Mouse (Mus musculus): ENCODE measurements around the gene Ccdc69. TPM values are rescaled to one million over a fixed set of nuclear protein-coding genes. Genes with fewer than 3 reads are reported as not detected.
"Not testable (repeated sequence)": the region's sequence is repeated elsewhere in the genome, so short reads cannot be mapped to it uniquely, and the experiment has no call there.

The Ccdc69 gene
- polyA plus RNA-seq, 1 experiment from 2014 or later, result 1.7 TPM

DNA sequence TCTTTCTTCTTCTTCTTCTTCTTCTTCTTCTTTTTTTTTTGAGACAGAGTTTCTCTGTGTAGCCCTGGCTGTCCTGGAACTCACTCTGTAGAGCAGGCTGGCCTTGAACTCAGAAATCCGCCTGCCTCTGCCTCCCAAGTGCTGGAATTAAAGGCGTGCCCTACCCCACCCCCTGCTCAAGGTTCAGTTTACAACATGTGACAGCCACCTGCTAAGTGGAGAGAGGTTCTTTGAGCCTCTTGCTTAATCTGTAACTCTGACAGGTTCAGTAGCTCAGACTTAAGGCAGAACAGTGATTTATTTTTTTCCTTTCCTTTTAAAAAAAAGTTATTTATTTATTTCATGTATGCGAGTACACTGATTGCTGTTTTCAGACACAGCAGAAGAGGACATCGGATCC, 18.4 kb upstream of the Ccdc69 start:
- H3K27me3 ChIP-seq; H3K4me2 ChIP-seq; H3K36me3 ChIP-seq; H3K9ac ChIP-seq; ATAC-seq (ENCODE audit: insufficient number of reproducible peaks, low FRiP score, low TSS enrichment, low read depth); H3K9me3 ChIP-seq; H3K4me3 ChIP-seq; H3K4me1 ChIP-seq: not testable (repeated sequence)
- 76% methylated on average over 4 of the region's 4 CpGs for WGBS
- H3K27ac ChIP-seq, result peak overlapping the region; percentile 85; the same call in 1 of the 2 replicates

DNA sequence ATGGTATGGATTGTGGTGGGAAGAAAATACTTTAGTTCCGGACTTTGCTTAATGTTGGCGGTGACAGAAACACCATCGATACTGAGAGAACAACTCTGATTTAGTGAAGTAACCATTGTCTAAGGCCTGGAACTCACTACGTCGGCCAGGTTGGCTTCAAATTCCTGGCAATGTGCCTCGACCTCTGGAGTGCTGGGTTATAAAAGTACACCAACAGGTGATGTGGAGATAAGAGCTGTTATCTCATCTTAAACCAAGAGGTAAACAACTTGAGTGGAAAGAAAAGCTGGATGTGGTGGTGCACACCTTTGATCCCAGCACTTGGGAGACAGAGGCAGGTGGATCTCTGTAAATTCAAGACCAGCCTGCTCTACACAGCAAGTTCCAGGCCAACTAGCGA, 15.2 kb upstream of the Ccdc69 start:
- H3K9me3 ChIP-seq, result no peaks in the 10 kb centered on the region
- no peak overlapping the region for H3K4me3 ChIP-seq
- H3K36me3 ChIP-seq, result no peaks in the 10 kb centered on the region
- no peaks in the 10 kb centered on the region for H3K27me3 ChIP-seq
- no peak overlapping the region for H3K4me2 ChIP-seq
- no peak for ATAC-seq (ENCODE audit: insufficient number of reproducible peaks, low FRiP score, low TSS enrichment, low read depth)
- H3K9ac ChIP-seq, result no peak overlapping the region
- H3K4me1 ChIP-seq, result peaks cover 2% of the 10 kb centered on the region
- H3K27ac ChIP-seq, result no peak overlapping the region
- WGBS, result 75% methylated on average over 7 of the region's 7 CpGs

DNA sequence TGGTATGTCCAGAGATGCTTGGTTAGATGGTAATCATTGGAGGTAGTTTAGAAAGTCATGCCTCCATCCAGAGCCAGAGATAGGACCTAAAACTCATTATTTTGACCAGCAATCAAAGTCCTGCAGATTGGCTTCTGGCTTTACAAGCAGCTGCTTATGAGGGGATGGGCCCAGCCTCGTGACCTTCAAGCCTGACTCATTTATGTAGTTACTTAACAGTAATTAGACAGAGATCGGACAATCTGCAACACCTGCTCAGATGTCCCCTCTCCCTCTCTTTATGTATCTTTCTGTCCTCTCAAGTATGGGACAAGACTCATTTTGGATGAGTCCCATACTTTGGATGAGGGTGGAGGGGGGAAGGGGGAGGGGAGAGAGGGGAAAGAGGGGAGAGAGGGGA, 12.0 kb upstream of the Ccdc69 start:
- ATAC-seq (ENCODE audit: insufficient number of reproducible peaks, low FRiP score, low TSS enrichment, low read depth), result no peak
- Histone ChIP-seq H3K4me1 (0 out of 2 replicates have a peak, but pooled peaks cover 3% of the 10 kb centered on the region), H3K4me3 (no peak overlapping the region), H3K27ac (no peak overlapping the region), H3K4me2 (no peak overlapping the region), H3K27me3 (no peaks in the 10 kb centered on the region), H3K9me3 (no peaks in the 10 kb centered on the region), H3K36me3 (no peaks in the 10 kb centered on the region), H3K9ac (no peak overlapping the region)
- WGBS, result 54% methylated on average over 2 of the region's 2 CpGs

DNA sequence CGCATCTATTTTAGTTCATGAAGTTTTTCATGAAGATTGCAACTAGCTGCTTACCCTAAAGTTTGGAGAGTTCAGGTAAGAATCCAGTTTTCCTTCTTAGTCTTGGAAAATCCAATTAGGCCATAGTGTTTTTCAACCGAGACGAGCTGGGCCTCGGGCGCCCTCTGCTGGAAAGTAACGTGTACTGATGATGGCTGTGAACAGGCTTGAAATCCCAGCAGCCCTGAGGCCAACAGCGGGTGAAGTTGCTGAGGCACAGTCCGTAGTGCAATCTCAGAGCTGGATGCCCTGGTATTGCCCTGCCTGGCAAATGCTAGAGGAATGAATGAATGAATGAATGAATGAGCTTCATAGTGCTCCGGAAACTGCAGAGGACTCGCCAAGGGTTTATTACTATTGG, 9.1 kb upstream of the Ccdc69 start:
- Histone ChIP-seq H3K4me2 (no peak overlapping the region), H3K27ac (no peak overlapping the region), H3K36me3 (no peaks in the 10 kb centered on the region), H3K4me3 (no peak overlapping the region), H3K9me3 (no peaks in the 10 kb centered on the region), H3K27me3 (no peaks in the 10 kb centered on the region), H3K4me1 (0 out of 2 replicates have a peak, but pooled peaks cover 3% of the 10 kb centered on the region), H3K9ac (no peak overlapping the region)
- no peak for ATAC-seq (ENCODE audit: insufficient number of reproducible peaks, low FRiP score, low TSS enrichment, low read depth)
- WGBS, result 8% methylated on average over 10 of the region's 10 CpGs

DNA sequence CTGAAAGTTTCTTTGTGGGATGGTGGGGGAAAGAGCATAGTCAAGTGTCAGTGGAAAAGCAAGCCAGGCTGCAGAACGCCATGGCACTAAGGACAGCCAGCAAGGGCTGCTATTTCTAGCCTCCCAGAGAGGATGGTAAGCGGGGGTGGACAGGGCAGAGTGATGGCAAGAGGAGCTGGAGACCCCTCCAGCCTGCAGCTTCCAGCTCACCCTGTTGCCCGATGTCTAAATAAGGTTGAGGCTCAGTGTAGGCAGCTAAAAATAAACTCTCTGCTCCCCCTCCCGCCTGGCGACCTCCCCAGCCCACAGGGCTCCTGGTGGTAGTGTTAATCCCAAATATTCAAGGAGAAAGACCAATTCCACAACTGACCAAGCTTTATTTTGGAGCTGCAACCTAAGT, 7.5 kb upstream of the Ccdc69 start:
- no peak for ATAC-seq (ENCODE audit: insufficient number of reproducible peaks, low FRiP score, low TSS enrichment, low read depth)
- Histone ChIP-seq H3K4me3 (no peak overlapping the region), H3K36me3 (no peaks in the 10 kb centered on the region), H3K9me3 (no peaks in the 10 kb centered on the region), H3K4me2 (no peak overlapping the region), H3K9ac (no peak overlapping the region), H3K27ac (no peak overlapping the region), H3K4me1 (0 out of 2 replicates have a peak, but pooled peaks cover 3% of the 10 kb centered on the region), H3K27me3 (no peaks in the 10 kb centered on the region)
- 62% methylated on average over 5 of the region's 5 CpGs for WGBS

DNA sequence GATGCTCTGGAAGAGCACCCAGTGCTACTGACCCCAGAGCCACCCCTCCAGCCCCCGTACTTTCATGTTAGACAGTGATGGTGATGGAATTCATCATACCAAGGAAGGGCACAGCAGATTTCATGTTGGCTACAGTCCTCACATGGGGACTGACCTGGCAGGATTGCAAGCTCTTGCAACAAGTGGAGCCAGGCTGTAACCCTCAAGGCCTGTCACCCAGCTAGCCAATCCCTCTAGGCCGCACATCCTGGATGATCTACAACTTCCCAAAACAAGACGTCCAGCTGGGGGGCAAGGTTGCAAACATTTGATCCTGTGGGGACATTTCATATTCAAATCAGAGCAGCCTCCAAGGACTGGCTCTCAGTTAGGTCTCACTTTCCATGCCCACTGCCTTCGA, 6.7 kb upstream of the Ccdc69 start:
- 0 out of 2 replicates have a peak, but pooled peaks cover 3% of the 10 kb centered on the region for H3K4me1 ChIP-seq
- ATAC-seq (ENCODE audit: insufficient number of reproducible peaks, low FRiP score, low TSS enrichment, low read depth), result no peak
- 72% methylated on average over 4 of the region's 4 CpGs for WGBS
- H3K36me3 ChIP-seq, result no peaks in the 10 kb centered on the region
- H3K9ac ChIP-seq, result no peak overlapping the region
- H3K4me2 ChIP-seq, result no peak overlapping the region
- no peak overlapping the region for H3K27ac ChIP-seq
- no peaks in the 10 kb centered on the region for H3K9me3 ChIP-seq
- H3K4me3 ChIP-seq, result no peak overlapping the region
- no peaks in the 10 kb centered on the region for H3K27me3 ChIP-seq

DNA sequence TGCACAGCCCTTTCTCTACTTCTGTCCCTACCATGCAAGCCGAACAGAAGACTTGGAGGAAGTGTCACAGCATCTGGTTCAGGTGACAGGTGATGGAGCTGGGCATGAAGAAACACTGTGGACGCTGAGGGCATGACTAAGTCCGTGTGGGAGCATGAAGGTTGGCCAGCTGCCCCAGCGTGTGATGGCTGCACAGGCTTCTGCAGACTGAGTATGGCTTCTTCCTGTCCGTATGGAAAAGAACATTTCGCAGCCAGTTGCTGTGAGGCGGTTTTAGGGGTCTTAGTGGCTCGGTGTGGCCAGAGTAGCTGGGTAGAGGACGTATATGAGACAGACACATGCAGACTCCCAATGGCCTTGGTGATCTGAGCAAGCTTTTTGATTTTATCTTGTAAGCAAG, 3.3 kb upstream of the Ccdc69 start:
- H3K4me1 ChIP-seq, result peaks cover 15% of the 10 kb centered on the region
- no peak overlapping the region for H3K4me3 ChIP-seq
- H3K27ac ChIP-seq, result no peak overlapping the region
- no peaks in the 10 kb centered on the region for H3K36me3 ChIP-seq
- no peak overlapping the region for H3K4me2 ChIP-seq
- 90% methylated on average over 9 of the region's 9 CpGs for WGBS
- no peaks in the 10 kb centered on the region for H3K9me3 ChIP-seq
- H3K27me3 ChIP-seq, result 0 out of 2 replicates have a peak, but pooled peaks cover 6% of the 10 kb centered on the region
- ATAC-seq (ENCODE audit: insufficient number of reproducible peaks, low FRiP score, low TSS enrichment, low read depth), result no peak
- H3K9ac ChIP-seq, result no peak overlapping the region

DNA sequence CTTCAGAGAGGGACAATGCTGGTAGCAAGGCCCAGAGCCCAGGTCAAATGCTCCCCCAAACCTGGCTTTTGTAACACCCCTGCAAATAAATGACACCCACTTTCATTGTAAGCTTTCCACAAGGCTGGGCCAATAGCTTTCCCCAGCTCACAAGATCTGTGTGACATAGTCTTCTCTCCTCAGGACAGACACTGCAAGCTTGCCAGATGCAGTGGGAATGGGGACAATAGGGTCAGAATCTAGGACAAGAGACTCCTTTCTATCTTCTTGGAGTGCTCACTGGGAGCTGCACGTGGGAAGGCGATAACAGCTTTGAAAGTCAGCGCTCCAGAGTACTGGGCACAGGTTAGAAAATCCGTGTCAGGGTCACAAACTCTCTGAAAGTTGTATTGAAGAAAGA, 1.2 kb upstream of the Ccdc69 start:
- H3K4me1 ChIP-seq, result peaks cover 22% of the 10 kb centered on the region
- no peak for ATAC-seq (ENCODE audit: insufficient number of reproducible peaks, low FRiP score, low TSS enrichment, low read depth)
- H3K27ac ChIP-seq, result no peak overlapping the region
- no peak overlapping the region for H3K4me3 ChIP-seq
- H3K9me3 ChIP-seq, result no peaks in the 10 kb centered on the region
- no peak overlapping the region for H3K4me2 ChIP-seq
- H3K27me3 ChIP-seq, result 0 out of 2 replicates have a peak, but pooled peaks cover 6% of the 10 kb centered on the region
- WGBS, result 90% methylated on average over 4 of the region's 4 CpGs
- H3K36me3 ChIP-seq, result no peaks in the 10 kb centered on the region
- H3K9ac ChIP-seq, result no peak overlapping the region

DNA sequence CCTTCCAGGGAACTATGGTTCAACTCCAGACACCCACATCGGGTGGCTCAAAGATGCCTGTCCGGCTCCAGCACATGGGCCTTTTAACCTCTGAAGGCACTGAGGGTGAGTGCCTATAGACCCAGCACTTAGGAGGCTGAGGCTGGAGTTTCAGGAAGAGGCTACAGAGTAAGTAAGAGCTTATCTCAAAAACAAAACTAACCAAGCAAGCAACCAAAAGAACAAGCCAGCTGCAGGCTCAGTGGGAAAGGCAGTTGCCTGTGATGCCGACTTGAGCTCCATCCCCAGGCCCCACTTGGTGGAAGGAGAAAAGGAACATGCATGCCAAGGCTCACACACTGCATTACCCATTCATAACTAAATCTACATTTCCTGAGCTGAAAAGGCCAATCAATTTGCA, 571 bp upstream of the Ccdc69 start:
- Histone ChIP-seq H3K27me3 (0 out of 2 replicates have a peak, but pooled peaks cover 6% of the 10 kb centered on the region), H3K9ac (no peak overlapping the region), H3K4me1 (peaks cover 22% of the 10 kb centered on the region), H3K9me3 (no peaks in the 10 kb centered on the region), H3K4me2 (peak overlapping the region; percentile 93; the same call in 1 of the 2 replicates), H3K36me3 (no peaks in the 10 kb centered on the region), H3K4me3 (no peak overlapping the region), H3K27ac (no peak overlapping the region)
- 51% methylated on average over 3 of the region's 3 CpGs for WGBS
- no peak for ATAC-seq (ENCODE audit: insufficient number of reproducible peaks, low FRiP score, low TSS enrichment, low read depth)

DNA sequence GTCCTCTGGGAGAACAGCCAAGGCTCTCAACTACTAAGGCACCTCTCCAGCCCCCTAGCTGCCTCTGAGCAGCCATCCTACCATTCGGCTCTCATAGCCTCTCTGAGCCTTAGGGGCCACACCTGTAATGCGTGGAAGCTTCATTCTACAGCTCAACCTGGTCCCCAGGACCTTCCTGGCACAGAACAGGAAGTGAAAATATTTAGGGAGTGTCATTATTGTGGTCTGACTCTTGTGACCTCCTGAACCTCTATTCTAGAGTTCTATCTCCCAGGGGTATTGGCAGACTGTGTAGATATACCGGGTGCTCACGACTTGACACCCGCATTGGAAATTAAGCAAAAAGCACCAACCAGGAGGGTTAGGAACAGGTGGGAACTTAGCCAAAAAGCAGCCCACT, 1.7 kb downstream of the Ccdc69 start:
- no peak overlapping the region for H3K4me2 ChIP-seq
- 0 out of 2 replicates have a peak, but pooled peaks cover 6% of the 10 kb centered on the region for H3K27me3 ChIP-seq
- no peak overlapping the region for H3K4me3 ChIP-seq
- H3K4me1 ChIP-seq, result peaks cover 22% of the 10 kb centered on the region
- ATAC-seq (ENCODE audit: insufficient number of reproducible peaks, low FRiP score, low TSS enrichment, low read depth), result no peak
- H3K9me3 ChIP-seq, result no peaks in the 10 kb centered on the region
- H3K9ac ChIP-seq, result no peak overlapping the region
- H3K36me3 ChIP-seq, result no peaks in the 10 kb centered on the region
- no peak overlapping the region for H3K27ac ChIP-seq
- WGBS, result 88% methylated on average over 5 of the region's 5 CpGs

DNA sequence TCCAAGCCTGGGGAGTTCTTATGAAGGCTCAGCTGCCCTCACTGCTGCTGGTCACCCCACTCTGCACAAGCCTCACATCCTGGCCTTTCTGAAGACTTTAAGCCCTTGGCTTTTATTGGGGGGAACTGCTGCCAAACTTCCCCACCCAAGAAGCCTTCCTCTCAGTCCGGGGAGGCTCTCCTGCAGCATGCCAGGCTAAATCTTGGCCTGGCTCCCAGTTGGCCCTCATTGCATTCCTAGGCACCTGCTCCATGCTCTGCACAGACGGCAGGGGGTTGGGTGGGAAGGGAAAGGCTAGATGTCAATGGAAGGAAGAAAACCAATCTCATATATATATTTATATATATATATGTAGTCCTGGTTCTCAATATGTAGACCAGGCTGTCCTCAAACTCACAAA, 2.3 kb downstream of the Ccdc69 start:
- no peaks in the 10 kb centered on the region for H3K9me3 ChIP-seq
- no peak overlapping the region for H3K4me3 ChIP-seq
- WGBS, result 32% methylated on average over 2 of the region's 2 CpGs
- H3K4me2 ChIP-seq, result no peak overlapping the region
- H3K9ac ChIP-seq, result no peak overlapping the region
- no peak overlapping the region for H3K27ac ChIP-seq
- no peaks in the 10 kb centered on the region for H3K36me3 ChIP-seq
- peaks cover 22% of the 10 kb centered on the region for H3K4me1 ChIP-seq
- ATAC-seq (ENCODE audit: insufficient number of reproducible peaks, low FRiP score, low TSS enrichment, low read depth), result no peak
- 0 out of 2 replicates have a peak, but pooled peaks cover 6% of the 10 kb centered on the region for H3K27me3 ChIP-seq

DNA sequence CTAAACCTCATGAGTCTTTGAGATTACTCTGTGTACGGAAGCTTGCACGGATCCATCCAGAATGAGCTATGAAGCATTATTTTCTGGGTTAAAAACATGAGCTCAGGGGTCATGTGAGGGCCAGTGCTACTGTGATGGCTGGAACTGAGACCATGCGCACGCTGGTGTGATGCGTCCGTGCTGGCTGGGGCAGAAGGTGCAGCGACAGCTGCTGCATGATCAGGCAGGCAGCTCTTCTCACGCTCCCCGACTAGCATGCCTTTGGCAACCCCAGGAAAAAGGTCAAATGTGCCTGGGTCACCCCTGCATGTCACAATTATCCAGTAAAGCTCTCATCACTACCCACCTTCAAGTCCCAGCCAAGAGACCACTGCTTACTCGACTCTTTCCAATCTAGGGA, 4.7 kb downstream of the Ccdc69 start:
- Histone ChIP-seq H3K27me3 (0 out of 2 replicates have a peak, but pooled peaks cover 3% of the 10 kb centered on the region), H3K9ac (no peak overlapping the region), H3K4me2 (no peak overlapping the region), H3K4me1 (peaks cover 19% of the 10 kb centered on the region), H3K36me3 (no peaks in the 10 kb centered on the region), H3K27ac (no peak overlapping the region), H3K4me3 (no peak overlapping the region), H3K9me3 (no peaks in the 10 kb centered on the region)
- no peak for ATAC-seq (ENCODE audit: insufficient number of reproducible peaks, low FRiP score, low TSS enrichment, low read depth)
- WGBS, result 63% methylated on average over 10 of the region's 10 CpGs

DNA sequence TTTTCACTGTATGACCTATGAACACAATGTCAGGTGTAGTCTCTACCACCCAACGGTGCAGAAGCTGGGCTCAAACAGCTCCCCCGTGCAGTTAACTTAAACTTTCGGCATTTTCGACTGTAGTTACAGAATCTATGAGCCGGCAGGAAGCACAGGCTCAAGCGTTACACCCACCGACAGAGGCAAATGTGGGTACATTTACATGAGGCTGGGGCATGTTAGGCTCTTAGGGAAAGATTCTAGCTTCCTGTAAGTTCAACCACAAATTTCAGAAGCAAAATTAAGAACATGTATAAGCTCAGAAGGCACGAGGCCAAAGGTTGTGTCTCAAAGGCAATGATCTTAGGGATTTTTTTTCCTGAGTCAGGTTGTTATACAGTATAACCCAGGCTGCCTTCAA, 5.5 kb downstream of the Ccdc69 start:
- Histone ChIP-seq H3K4me1 (peaks cover 12% of the 10 kb centered on the region), H3K4me3 (no peak overlapping the region), H3K36me3 (no peaks in the 10 kb centered on the region), H3K4me2 (no peak overlapping the region), H3K27ac (no peak overlapping the region), H3K9me3 (no peaks in the 10 kb centered on the region), H3K27me3 (no peaks in the 10 kb centered on the region), H3K9ac (no peak overlapping the region)
- 76% methylated on average over 8 of the region's 8 CpGs for WGBS
- ATAC-seq (ENCODE audit: insufficient number of reproducible peaks, low FRiP score, low TSS enrichment, low read depth), result no peak
